14 mouse cellular contexts compared by ENCODE assay signal in genomic region chr1:151498381-151498780, GRCm38 (mm10). TPM values are rescaled to one million over a fixed set of nuclear protein-coding genes. Genes with fewer than 3 reads are reported as not detected.
DNase-seq lines count a peak whose midpoint lies in the region; ATAC-seq and TF ChIP-seq lines count a peak whose summit lies in the region.
"Had no signal": no experiment of that assay in that cellular context is flagged by ENCODE, and none has a peak within 500 bp of the region (broad histone marks: within the 10 kb centered on the region; RNA-seq: fewer than 3 reads in every experiment).

No protein-coding gene starts in this region.

- dilution Hi-C loops in CH12.LX (cut with MboI; ENCODE audit: extremely low pct_ligation_motif_present, extremely low pct_unique_long_range_greater_than_20kb, low sequenced_read_pairs), result no loop called here

- H3K36me3 ChIP-seq in kidney, postnatal 0 days (ENCODE audit: insufficient read depth, low read length), result no peaks in the 10 kb centered on the region
- H3K36me3 ChIP-seq in CH12.LX (replicated peaks in 1 of 2; ENCODE audit: control insufficient read depth in 1 of 2, insufficient read depth in 1 of 2, low read length in 1 of 2), result peaks cover 0 to 14% of the 10 kb centered on the region in 2 experiments
- H3K36me3 ChIP-seq in hindbrain, embryonic 15.5 days, result no peaks in the 10 kb centered on the region
- H3K36me3 ChIP-seq: embryonic facial prominence, embryonic 12.5 days; intestine, embryonic 15.5 days; liver, embryonic 13.5 days had no signal

- no peak for ATAC-seq in kidney, postnatal 0 days (replicated peaks; ENCODE audit: low FRiP score, low read depth)
- no peak for ATAC-seq in hindbrain, embryonic 15.5 days (ENCODE audit: low FRiP score, low read depth)
- ATAC-seq: intestine, embryonic 15.5 days; Patski had no signal

- no peaks in the 10 kb centered on the region; the same call in 1 of the 2 replicates for H3K4me1 ChIP-seq in kidney, postnatal 0 days (replicated peaks; ENCODE audit: insufficient read depth, low read length)
- peaks cover 3 to 39% of the 10 kb centered on the region in 2 experiments; a peak in 2 of 4 replicates for H3K4me1 ChIP-seq in CH12.LX (ENCODE audit: control insufficient read depth in 1 of 2, insufficient read depth in 2 of 2)
- peaks cover 34% of the 10 kb centered on the region for H3K4me1 ChIP-seq in hindbrain, embryonic 15.5 days (replicated peaks)

- no peak overlapping the region for H3K27ac ChIP-seq in kidney, postnatal 0 days
- H3K27ac ChIP-seq in CH12.LX (ENCODE audit: insufficient read depth, low read depth), result no peak overlapping the region
- no peak overlapping the region for H3K27ac ChIP-seq in hindbrain, embryonic 15.5 days (replicated peaks)
- H3K27ac ChIP-seq: embryonic facial prominence, embryonic 12.5 days; intestine, embryonic 15.5 days; liver, embryonic 13.5 days had no signal

- no peak for TF ChIP-seq EP300 in CH12.LX (IDR thresholded peaks at IDR 0.05; ENCODE audit: low read length)

- H3K4me3 ChIP-seq in kidney, postnatal 0 days (replicated peaks; ENCODE audit: low read depth, low read length), result no peak overlapping the region
- H3K4me3 ChIP-seq in CH12.LX (replicated peaks in 1 of 3; ENCODE audit: low read depth in 2 of 3, low read length in 2 of 3, poor library complexity in 1 of 3), result no peak overlapping the region
- no peak overlapping the region for H3K4me3 ChIP-seq in hindbrain, embryonic 15.5 days
- H3K4me3 ChIP-seq: embryonic facial prominence, embryonic 12.5 days; intestine, embryonic 15.5 days had no signal

- no peak for TF ChIP-seq POLR2A in CH12.LX (IDR thresholded peaks at IDR 0.05; ENCODE audit: low read depth, low read length)

- TF ChIP-seq CTCF in kidney, postnatal 0 days (IDR thresholded peaks at IDR 0.05; ENCODE audit: low read depth), result no peak
- no peak for TF ChIP-seq CTCF in CH12.LX (conservative IDR thresholded peaks at IDR 0.05 in 1 of 2, IDR thresholded peaks at IDR 0.05 in 1 of 2; ENCODE audit: low read depth in 2 of 2, low read length in 2 of 2)

- in situ Hi-C loops in CH12.LX (cut with MboI; ENCODE audit: low pct_ligation_motif_present, low pct_unique_long_range_greater_than_20kb, low sequenced_read_pairs), result no loop called here

- peak overlapping the region; percentile 65 for H3K4me2 ChIP-seq in kidney, postnatal 0 days (ENCODE audit: low read length)
- H3K4me2 ChIP-seq in CH12.LX (ENCODE audit: insufficient read depth, low read depth, poor library complexity, severe bottlenecking), result peak overlapping the region; percentile 34
- 0 out of 2 replicates have a peak overlapping the region, but pooled peaks have one; percentile 10 for H3K4me2 ChIP-seq in hindbrain, embryonic 15.5 days

- peak; percentile 81 for DNase-seq in heart, adult 11 months
- DNase-seq in heart, adult 18-20 months, result no peak
- no peak for DNase-seq in kidney, postnatal 0 days (ENCODE audit: low spot score)
- DNase-seq in kidney, postnatal 14 days, result no peak
- DNase-seq in CH12.LX (ENCODE audit: extremely low read depth), result no peak
- no peak for DNase-seq in MN1 (ENCODE audit: low spot score)
- no peak for DNase-seq in cerebellum, postnatal 4 days (ENCODE audit: low spot score in 2 of 2)
- DNase-seq: cerebellum, adult 9-11 months; liver, embryonic 13.5 days; right cerebral cortex, adult 18-20 months had no signal

- H3K79me2 ChIP-seq in CH12.LX (replicated peaks; ENCODE audit: control insufficient read depth, extremely low read depth, insufficient read depth, poor library complexity, severe bottlenecking), result peaks cover 56% of the 10 kb centered on the region

- TF ChIP-seq RAD21 in CH12.LX (IDR thresholded peaks at IDR 0.05; ENCODE audit: low read depth, low read length), result no peak

- 78% methylated on average over 3 of the region's 3 CpGs for WGBS in kidney, postnatal 0 days
- WGBS in hindbrain, embryonic 15.5 days, result 89% methylated on average over 3 of the region's 3 CpGs

- H3K9me3 ChIP-seq in kidney, postnatal 0 days (replicated peaks; ENCODE audit: low read length), result no peaks in the 10 kb centered on the region
- H3K9me3 ChIP-seq in CH12.LX (replicated peaks; ENCODE audit: low read length), result no peaks in the 10 kb centered on the region
- H3K9me3 ChIP-seq in hindbrain, embryonic 15.5 days, result no peaks in the 10 kb centered on the region
- H3K9me3 ChIP-seq: embryonic facial prominence, embryonic 12.5 days; intestine, embryonic 15.5 days; liver, embryonic 13.5 days had no signal

- no peak overlapping the region for H3K9ac ChIP-seq in kidney, postnatal 0 days (ENCODE audit: low read depth, low read length)
- no peak overlapping the region for H3K9ac ChIP-seq in CH12.LX (ENCODE audit: insufficient read depth, low read depth)
- H3K9ac ChIP-seq in hindbrain, embryonic 15.5 days, result no peak overlapping the region
- H3K9ac ChIP-seq: embryonic facial prominence, embryonic 12.5 days; intestine, embryonic 15.5 days; liver, embryonic 13.5 days had no signal

- no peaks in the 10 kb centered on the region for H3K27me3 ChIP-seq in kidney, postnatal 0 days (ENCODE audit: insufficient read depth, low read length)
- peaks cover 3% of the 10 kb centered on the region for H3K27me3 ChIP-seq in CH12.LX (replicated peaks)
- H3K27me3 ChIP-seq in hindbrain, embryonic 15.5 days, result no peaks in the 10 kb centered on the region
- H3K27me3 ChIP-seq: embryonic facial prominence, embryonic 12.5 days; intestine, embryonic 15.5 days; liver, embryonic 13.5 days; Patski had no signal

TF ChIP-seq in CH12.LX, 34 proteins besides CTCF, POLR2A, EP300 and RAD21:
- TF ChIP-seq ETS1 (conservative IDR thresholded peaks at IDR 0.05; ENCODE audit: low read depth, low read length) (no peak), CHD1 (IDR thresholded peaks at IDR 0.05; ENCODE audit: low read depth, low read length) (no peak), MXI1 (IDR thresholded peaks at IDR 0.05; ENCODE audit: low read depth, low read length) (no peak), SMC3 (IDR thresholded peaks at IDR 0.05; ENCODE audit: low read depth, low read length) (no peak), TCF12 (IDR thresholded peaks at IDR 0.05; ENCODE audit: low read depth, low read length) (no peak), TBP (conservative IDR thresholded peaks at IDR 0.05; ENCODE audit: low read depth, low read length) (no peak), BHLHE40 (IDR thresholded peaks at IDR 0.05; ENCODE audit: low read depth, low read length) (no peak), NELFE (IDR thresholded peaks at IDR 0.05; ENCODE audit: low read depth, low read length) (no peak), GABPA (IDR thresholded peaks at IDR 0.05; ENCODE audit: insufficient replicate concordance, low read depth, low read length) (no peak), E2F4 (IDR thresholded peaks at IDR 0.05; ENCODE audit: insufficient replicate concordance, low read depth, low read length) (no peak)

RNA-seq across cellular contexts. Expression of gene Rnf2, which starts 2.4 kb away (rescaled TPM):
- 10 to 100 TPM; 14.7 to 15.3 TPM for total RNA-seq in heart, adult 18-20 months (2021)
- polyA plus RNA-seq in kidney, postnatal 0 days (2015; fragmentation: Nextera tagmentation; extraction: Ambion mirVana), result 72.1 and 74.3 TPM in 2 replicates
- 52.5 and 53.7 TPM in 2 replicates for total RNA-seq in CH12.LX (2012; rRNA removed)
- total RNA-seq in CH12.LX (2014; rRNA removed), result 127 and 134 TPM in 2 replicates
- polyA plus RNA-seq in CH12.LX (2012; ENCODE audit: insufficient read length, low read depth), result 53.4 and 55.1 TPM in 2 replicates
- polyA plus RNA-seq in hindbrain, embryonic 15.5 days (2015; fragmentation: Nextera tagmentation; extraction: Ambion mirVana), result 88.1 and 98.9 TPM in 2 replicates

Comparison
In these comparisons a context has a peak if more than half of its experiments do, and no peak if none do; other contexts are left out.
1. H3K4me2 ChIP-seq: peak in every context shown above with its lines; median percentile 65 in kidney, postnatal 0 days; 34 in CH12.LX; 10 in hindbrain, embryonic 15.5 days.